Mouse (Mus musculus) megakaryocyte-erythroid progenitor cell, adult 5-6 weeks (primary cell): ENCODE results near the gene Gm10392. TPM values are rescaled to one million over a fixed set of nuclear protein-coding genes. Genes with fewer than 3 reads are reported as not detected.
"Not testable (repeated sequence)": the region's sequence is repeated elsewhere in the genome, so short reads cannot be mapped to it uniquely, and the experiment has no call there.

Experiments
- ATAC-seq: replicated peaks from 2 replicates; pipeline ENCODE4 v1.8.0; 2016; ENCODE audit warnings: mild to moderate bottlenecking, inconsistent platforms; ENCODE audit not compliant: severe bottlenecking, poor library complexity, low FRiP score, low TSS enrichment
- total RNA-seq, 2 experiments: library from RNA; stranded (forward) in 1 of 2; stranded (reverse) in 1 of 2; fragments of 200-1000, 215-1000 nt in 1 of 2; fragments of >200 nt in 1 of 2; fragmentation: Nextera tagmentation in 1 of 2; gene quantifications; 2 replicates each; pipeline ENCODE4 v1.2.3; 2014 to 2017

Gene Gm10392
- total RNA-seq (2014; fragmentation: Nextera tagmentation) = 0.69 and 1.3 TPM in 2 replicates
- total RNA-seq (2017) = not detected in 2 replicates

DNA sequence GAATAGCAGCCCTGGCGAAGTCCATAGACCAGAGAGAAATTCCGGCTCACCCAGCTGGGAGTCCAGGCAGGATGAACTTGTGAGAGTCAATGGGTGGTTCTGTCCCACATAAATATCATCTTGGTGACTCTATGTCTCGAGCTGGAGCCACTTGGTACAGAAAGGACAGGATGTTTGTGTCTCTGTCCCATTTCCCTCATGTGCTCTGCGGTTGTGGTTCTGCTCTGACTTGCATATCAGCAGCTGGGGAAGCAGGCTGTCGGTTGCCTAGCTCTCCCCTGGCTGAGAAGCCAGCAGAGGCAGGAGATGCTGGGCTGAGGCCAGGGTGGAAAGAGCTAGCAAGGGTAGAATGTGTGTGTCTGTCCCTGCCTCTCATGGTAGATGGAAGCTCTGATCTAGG, at the start of gene Gm10392:
Gene Gm10392 (minus strand): TSS at position 156 of the 400 bp plus-strand sequence.
- ATAC-seq = peak; percentile 32; the same call in 1 of the 2 replicates

DNA sequence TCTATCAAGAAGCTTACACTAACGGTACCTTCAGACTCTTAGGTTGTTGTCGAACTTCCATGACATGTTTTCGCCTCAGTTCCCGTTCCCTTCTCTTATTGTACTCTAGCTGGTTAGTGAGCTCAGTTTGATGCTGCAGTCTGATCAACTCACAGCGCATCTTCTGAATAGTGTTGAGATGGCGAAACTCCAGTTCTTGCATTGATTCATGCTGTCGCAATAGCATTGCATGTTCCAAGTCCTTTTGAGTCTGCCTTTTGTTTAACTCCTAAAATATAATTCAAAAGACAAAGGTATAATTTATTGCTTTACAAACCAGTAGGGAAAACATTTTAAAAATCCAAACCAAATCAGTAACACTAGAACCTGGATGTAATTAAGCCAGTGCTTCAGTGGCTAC, 26.3 kb upstream of the Gm10392 start:
- ATAC-seq = no peak

DNA sequence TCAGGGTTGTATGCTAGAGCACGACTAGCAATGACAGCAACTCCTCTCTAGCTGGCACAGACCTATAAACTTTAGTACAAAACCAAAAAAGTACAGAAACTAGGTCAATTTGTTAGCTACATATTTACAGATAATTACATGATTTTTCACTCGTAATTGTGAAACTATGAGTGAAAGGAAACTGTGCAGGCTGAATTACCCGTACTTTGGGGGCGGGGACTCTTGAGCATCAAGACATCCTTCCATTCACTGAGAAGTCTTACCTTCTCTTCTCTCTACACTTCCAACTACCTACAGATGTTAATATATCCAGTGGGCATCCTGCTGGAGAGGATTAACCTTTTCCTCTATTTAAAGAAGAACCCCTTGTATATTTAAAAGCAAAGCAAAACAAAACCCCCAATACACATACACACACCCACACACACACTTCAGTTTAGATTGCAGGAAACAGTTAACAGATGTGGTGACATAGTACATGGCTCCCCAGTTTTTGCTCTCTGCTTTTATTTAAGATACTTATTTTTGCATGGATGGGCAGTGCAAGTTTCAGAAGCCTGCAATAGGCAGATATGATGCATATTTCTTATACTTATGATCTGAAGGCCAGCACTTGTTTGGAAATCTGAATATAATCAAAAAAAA, 13.3 kb upstream of the Gm10392 start:
- ATAC-seq = no peak

DNA sequence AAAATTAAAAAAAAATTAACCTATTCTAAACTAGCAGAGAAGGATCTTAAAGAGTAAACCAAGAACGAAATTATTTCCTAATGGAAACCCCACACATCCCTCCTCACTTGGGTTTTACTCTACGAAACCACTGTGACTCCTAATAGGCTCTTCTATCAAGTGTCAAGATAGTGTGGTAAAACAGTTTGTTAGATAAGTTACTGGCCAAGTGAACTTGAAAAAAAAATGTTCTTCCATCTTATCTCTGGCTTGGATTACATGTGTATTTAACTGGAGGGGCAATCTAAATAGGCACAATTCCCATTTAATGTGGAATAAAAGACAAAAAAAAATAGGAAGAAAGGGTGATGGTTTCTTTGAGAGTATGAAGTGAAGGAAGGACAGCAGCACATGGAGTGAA, 11.9 kb upstream of the Gm10392 start:
- ATAC-seq = no peak

DNA sequence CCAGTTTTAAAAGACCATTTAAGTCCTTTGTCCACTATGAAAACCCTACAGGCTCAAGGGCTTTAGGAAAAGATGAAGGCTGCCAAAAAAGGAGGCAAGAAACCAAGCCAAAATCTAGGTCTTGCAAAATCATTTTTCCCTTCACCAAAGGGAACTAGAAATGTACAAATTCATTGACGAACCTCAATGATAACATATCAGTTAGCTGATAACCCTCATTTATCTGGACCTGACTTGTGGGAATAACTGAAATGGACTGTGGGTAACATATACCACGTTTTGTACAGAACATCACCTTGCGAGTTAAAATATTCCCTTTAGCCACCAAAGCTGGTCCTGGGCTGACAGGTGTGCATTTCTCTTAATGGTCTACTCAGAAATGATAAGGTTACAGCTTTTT, 10.6 kb upstream of the Gm10392 start:
- ATAC-seq = no peak

DNA sequence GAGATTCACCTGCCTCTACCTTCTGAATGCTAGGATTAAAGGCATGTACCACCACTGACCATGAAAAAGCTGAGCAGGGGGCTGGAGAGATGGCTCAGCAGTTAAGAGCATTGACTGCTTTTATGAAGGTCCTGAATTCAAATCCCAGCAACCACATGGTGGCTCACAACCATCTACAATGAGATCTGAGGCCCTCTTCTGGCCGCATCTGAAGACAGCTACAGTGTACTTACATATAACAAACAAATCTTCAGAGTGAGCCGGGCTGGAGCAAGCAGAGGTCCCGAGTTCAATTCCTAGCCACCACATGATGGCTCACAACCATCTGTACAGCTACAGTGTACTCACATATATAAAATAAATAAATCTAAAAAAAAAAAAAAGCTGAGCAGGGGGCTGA, 9.4 kb upstream of the Gm10392 start:
- not testable (repeated sequence) for ATAC-seq

DNA sequence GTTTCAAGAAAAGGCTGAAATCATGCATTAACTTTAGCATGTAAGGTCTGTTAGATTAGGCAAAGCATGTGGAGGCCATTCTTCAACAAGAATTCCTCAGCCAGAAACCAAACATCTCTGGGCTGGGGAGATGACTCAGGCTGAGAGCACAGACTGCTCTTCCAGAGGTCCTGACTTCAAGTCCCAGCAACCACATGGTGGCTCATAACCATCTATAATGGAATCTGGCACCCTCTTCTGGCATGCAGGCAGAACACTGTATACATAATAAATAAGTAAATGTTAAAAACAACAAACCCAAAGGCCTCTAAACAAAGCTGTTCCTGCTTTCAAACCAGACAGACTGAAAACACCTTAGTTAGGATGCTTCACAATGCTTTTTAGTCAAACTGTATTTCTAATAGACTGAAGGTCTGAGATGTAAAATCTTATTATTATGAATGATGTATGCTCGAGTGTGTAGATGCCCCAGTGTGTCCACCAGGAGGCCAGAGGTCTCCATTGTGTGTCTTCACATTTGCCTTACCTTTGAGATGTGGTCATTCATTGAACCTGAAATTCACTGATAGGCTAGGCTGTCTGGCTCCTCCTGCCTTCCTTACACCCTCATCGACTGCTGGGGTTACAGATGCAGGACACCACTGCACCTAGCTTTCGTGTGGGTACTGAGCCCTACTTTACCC, 6.9 kb upstream of the Gm10392 start:
- peak; percentile 61; the same call in 1 of the 2 replicates for ATAC-seq

DNA sequence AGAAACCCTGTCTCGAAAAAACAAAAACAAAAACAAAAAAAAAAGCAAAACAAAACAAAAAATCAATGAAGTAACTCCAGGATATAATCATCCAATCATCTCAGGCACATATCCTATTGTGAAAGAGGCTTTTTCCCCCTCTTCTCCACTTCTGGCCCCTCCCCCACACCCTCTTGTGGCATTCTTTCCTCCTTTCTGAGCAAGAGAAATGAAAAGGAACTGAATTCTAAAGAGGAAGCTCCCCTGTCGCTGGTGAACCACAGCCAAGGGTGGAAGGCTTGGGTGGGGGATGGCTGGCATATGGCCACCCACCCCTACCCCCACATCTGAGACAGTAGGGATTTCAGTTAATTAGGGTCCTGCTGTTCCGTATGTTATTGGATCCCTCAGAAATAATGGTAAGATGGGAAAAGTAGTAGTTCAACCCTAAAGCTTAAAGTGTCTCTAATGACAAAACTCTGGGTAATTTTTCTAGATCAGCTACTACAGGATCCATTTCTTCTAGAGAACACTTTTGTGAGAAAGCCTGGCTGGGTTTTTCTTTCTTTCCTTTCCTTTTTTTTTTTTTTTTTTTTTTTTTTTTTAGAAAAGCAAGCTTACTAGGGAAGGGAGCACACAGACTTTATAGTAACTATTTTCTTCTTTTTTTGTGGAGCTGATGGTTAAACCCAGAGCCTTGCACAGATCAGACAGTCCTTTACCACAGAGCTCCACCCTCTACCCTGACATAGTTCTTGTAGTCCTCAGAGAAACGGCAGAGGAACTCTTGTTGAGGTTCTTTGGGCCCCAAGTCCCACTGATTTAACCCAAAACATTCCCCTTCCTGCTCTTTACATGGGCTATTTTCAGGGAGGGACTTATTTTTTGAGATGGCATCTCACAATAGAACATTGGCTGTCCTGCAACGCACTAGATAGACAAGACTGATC, 1.9 kb upstream of the Gm10392 start:
- ATAC-seq = no peak

DNA sequence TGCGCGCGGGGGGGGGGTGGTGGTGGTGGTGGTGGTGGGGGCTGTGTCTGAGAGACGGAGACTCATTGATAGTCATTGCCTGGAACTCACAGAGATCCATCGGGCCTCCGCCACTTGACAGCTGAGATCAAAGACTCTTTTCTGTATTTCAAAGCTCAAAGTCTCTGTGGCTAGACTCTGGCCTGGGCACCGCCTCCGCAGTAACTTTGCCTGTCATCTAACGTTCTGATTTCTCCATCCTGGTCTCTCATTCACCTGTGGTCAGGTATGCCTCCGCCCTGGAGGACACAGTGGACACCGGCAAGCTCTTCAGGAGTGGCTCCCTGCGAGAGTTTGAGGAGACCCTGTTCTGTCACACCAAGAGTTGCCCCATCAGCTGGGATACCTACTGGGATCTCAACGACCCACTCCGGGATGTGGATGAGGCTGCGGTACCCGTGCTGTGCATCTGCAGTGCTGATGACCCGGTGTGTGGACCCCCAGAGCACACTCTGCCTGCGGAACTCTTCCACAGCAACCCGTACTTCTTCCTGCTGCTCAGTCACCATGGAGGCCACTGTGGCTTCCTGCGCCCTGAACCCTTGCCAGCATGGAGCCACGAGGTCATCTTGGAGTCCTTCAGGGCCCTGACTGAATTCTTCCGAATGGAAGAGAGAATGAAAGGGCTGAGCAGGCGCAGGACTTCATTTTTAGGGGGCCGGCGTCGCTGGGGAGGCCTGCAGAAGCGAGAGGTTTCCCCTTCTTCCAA, 773 bp downstream of the Gm10392 start:
- ATAC-seq = no peak

DNA sequence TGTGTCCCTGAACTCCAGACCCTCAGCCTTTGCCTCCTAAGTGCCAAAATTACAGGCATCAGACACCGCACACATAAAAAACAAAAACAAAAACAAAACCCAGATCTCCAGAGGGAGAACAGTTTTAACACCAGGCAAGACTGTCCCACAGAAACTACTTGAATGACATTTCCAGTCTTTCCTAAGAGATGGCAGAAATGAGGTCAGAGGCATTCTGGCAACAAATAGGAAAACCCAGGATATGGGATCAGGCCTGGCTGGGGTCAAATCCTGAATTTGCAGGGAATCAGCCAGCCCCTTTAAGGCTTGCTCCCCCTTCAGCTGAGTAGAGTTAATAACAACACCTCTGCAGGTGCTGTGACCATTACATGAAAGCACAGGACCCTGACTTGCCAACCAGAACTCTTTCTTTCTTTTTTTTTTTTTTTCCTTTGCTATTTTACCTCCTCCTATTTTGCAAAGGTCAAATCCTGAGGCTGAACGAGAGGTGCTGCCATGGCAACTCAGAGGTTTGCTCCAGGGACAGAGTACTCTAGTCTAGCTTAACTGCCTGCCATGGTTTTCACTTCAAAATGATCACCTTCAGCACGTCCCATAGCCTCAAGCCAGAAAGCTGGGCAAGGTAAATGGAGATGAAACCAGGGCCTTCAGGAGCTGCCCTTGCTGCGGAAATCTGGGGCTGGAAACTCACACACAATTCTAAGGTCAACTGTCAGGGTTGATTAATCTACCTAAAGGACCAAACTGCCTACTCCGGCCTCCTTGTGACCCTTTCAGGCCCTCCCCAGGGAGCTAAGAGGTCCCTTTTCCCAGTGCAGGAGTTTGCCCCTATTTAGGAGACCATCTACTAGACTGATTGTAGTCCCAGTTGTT, 2.2 kb downstream of the Gm10392 start:
- no peak for ATAC-seq

DNA sequence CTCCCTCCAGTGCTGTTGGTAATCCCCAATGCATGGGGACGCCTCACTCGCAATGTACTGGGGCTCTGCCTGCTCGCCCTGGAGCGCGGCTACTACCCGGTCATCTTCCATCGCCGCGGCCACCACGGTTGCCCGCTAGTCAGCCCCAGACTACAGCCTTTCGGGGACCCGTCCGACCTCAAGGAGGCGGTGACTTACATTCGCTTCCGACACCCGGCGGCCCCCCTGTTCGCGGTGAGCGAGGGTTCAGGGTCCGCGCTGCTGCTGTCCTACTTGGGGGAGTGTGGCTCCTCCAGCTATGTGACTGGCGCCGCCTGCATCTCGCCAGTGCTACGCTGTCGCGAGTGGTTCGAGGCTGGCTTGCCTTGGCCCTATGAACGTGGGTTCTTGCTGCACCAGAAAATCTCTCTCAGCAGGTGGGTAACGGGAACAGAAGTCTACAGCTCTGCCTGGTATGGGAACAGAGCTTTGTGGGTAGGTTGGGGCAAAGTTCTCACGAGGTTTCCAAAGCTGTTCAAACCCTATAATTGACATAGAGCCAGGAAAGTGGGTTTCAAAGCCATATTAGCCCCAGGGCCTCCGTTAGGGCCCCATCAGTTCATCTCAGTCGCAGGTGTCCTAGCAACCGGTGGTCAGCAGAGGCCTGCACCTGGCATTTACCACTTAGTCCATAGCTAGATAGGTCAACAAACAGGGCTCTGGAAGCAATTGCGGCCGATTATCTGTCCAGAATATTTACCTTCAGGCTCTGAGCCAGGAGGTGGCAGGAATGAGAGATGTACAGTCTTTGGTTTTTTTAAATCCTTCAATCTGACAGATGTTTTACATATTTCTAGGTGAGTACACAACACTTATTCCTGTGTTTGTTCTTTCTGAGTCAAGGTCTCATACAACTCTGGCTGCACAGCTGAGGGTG, 3.1 kb downstream of the Gm10392 start, which contains the start of gene Trp53i13:
Gene Trp53i13 (minus strand): TSS at position 344 of the 916 bp plus-strand sequence.
- no peak for ATAC-seq

DNA sequence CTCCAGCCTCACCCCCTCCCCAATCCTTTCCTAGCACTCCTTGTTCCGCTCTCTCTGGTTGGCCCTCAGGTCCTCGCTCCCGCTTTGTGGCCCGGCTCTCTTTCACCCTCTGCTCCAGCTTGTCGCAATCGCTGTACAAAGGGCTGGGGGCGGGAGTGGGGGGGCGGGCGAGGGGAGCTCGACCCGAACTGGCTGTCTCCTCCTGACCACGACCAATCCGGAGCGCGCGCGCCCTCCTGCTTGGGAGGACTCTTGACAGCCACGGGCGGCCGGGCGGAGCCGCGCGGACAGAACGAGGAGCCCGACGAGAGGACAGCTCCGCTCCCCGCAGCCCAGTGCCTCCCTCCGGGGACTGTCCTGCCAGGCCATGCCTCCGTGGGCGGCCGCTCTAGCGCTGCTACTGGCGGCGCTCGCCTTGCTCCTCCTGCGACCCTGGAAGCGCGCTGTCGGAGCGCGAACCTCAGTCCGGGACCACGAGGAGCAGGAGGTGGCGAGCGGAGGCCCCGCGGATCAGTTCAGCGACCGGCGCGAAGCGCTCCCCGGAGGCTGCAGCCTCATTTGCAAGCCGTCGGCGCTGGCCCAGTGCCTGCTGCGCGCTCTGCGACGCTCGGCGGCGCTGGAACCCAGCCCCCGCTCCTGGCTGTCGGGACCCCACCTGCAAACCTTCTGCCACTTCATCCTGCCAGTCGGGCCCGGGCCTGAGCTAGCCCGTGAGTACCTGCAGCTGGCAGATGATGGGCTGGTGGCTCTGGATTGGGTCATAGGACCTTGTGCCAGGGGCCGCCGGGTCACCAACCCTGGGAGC, 4.0 kb downstream of the Gm10392 start, which contains the start of gene Abhd15:
Gene Abhd15 (plus strand): TSS at position 290 of the 805 bp plus-strand sequence.
- ATAC-seq = 0 out of 2 replicates have a peak, but pooled peaks have one; percentile 13

DNA sequence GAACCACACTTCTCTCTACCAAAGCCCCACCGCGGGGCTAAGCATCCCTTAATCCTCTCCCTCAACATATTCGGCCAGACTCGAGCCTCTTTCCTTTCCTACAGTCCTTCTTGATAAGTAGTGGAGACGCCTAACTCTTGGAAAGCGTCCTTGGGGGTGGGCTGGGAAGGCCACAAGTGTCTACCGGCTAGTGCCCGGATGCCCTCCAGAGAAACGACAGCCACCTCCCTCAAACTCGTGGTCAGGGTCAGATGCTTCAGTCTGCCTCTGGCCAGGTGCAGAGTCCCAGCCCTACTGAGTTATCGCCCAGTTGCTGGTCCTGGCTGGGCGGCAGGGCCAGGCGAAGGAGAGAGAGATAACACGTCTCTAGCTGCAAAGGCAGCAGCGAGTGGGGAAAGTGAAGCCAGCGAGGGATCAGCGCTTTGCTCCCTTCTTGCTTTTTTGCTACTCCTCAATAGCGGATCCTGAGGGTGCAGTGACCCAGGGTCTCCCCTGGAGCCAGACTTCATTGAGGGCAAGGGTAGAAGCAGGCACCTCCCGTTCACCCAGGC, 4.6 kb downstream of the Gm10392 start:
- ATAC-seq = peak; percentile 73

DNA sequence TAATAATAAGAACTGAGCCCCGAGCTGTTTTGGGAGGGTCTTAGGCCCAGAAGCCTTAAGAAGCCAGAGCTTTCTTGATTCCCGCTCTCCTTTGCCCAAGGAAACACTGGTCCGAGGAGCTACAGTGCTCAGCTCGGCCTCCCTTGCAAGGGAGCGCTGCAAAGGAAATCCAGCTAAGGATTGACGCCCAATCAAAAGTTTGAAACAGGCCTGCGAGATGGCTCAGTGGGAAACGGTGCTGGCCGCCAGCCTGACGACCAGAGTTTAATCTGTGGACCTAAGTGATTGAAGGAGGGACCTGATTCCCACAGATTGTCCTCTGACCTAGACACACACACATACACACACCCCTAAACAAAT, 5.2 kb downstream of the Gm10392 start:
- no peak for ATAC-seq

DNA sequence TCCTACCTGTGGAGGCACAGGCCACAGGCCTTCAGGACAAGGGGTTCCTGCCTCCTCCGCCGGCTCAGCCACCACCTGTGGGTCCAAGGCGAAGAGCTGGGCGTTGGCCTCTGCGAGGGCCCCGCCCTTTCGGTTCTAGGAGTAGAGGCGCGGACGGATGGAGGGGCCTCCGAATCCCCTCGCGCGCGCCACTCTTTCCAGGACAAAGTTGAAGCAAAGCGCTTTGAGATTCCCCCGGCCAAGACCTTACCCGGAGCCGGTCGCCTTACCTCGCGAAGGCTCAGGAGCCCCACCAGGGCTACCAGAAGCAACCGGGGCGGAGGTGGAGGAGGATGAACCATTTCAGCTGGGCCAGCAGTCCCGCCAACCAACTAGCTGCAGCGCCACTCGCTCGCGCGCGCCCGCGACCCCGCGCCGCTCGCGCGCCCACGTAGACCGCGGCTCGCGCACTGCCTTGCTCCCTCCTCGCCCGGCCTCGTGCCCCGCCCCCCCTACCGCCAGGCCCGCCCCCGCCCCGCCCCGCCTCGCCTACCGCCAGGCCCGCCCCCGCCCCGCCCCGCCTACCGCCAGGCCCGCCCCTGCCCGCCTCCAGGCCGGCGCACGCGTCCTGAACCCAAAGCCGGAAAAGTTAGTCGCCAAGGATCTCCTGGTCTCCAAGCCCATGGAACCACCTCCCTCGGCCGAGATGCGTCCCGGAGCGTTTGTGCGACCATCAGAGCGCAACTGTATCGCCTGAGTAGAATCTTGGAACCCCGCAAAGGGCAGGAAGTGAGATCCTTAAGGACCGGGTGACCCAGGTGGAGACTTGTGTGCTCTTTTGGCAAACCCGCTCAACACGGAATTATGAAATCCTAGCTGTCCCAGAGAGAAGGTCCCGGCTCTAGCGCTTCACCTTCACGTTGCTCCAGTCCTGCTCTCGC, 5.8 kb downstream of the Gm10392 start:
- ATAC-seq = peak; percentile 30; the same call in 1 of the 2 replicates
